Mouse (Mus musculus): ENCODE results near the gene 1700001C02Rik.

DNA sequence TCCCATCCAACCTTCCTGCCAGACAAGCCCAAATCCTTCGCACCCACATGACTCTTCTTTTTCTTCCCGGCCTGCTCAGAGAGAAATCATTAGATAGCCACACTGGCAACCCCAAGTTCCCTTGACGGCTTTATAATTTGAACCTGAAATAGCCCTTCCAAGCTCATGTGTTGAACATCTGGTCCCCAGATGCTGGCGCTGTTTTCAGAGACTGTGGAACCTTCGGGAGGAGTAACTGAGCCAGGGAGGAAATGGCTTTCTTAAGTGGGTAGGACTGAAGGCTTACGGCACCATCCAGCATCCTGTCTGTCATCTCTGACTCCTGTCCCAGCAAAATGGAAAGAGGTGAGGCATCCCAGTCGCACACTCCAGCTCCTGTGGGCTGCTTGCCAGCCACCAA lies 31.5 kb downstream of the 1700001C02Rik start:
- TF ChIP-seq CTCF (IDR thresholded peaks at IDR 0.05; ENCODE audit: low read depth, low read length) (no peak), POLR2A (IDR thresholded peaks at IDR 0.05; ENCODE audit: extremely low read depth, insufficient read depth, low read length) (no peak)

Data from liver, adult 2 months (tissue).